Mouse (Mus musculus) erythroblast, embryonic 14.5 days (primary cell): ENCODE data around the gene Armc2. TPM values are rescaled to one million over a fixed set of nuclear protein-coding genes. Genes with fewer than 3 reads are reported as not detected.

Experiments used
- H3K27me3 ChIP-seq: 2 replicates; pipeline ENCODE4 v1.6.1; 2012; ENCODE audit warnings: inconsistent platforms; ENCODE audit not compliant: control insufficient read depth
- H3K36me3 ChIP-seq: 2 replicates; pipeline ENCODE4 v1.6.1; 2012; ENCODE audit warnings: mild to moderate bottlenecking, inconsistent platforms; ENCODE audit not compliant: control insufficient read depth
- H3K4me1 ChIP-seq: 2 replicates; pipeline ENCODE4 v1.6.1; 2012; ENCODE audit warnings: inconsistent platforms; ENCODE audit not compliant: control insufficient read depth
- H3K4me3 ChIP-seq: replicated peaks from 2 replicates; pipeline ENCODE3; 2012; ENCODE audit warnings: moderate library complexity, mild to moderate bottlenecking, inconsistent platforms
- H3K9me3 ChIP-seq: 2 replicates; pipeline ENCODE4 v1.6.1; 2012; ENCODE audit warnings: low read length, inconsistent platforms, mixed read lengths; ENCODE audit not compliant: control insufficient read depth
- GATA1 ChIP-seq: IDR thresholded peaks from 2 replicates; pipeline ENCODE4 v1.6.1; 2012; ENCODE audit warnings: low read length, inconsistent platforms, mixed read lengths
- TAL1 ChIP-seq: IDR thresholded peaks from 3 replicates; pipeline ENCODE4 v1.6.1; 2012; ENCODE audit warnings: low read length, inconsistent platforms, mixed read lengths
- polyA plus RNA-seq: library from polyadenylated mRNA; stranded (reverse); fragments of >175 nt; gene quantifications from 2 replicates; pipeline ENCODE4 v1.2.3, GENCODE M21; 2012

Armc2 gene
- polyA plus RNA-seq, 1 experiment = not detected

- Histone ChIP-seq H3K27me3 (no peaks in the 10 kb centered on the region), H3K9me3 (no peaks in the 10 kb centered on the region), H3K36me3 (no peaks in the 10 kb centered on the region), H3K4me1 (no peaks in the 10 kb centered on the region), H3K4me3 (no peak overlapping the region)
- no peak for TF ChIP-seq TAL1
- no peak for TF ChIP-seq GATA1
Observed at GRCm38 (mm10) chr10:41986126-41986525, 32.1 kb downstream of the Armc2 start.

GRCm38 (mm10) chr10:41984221-41984620 is 34.0 kb downstream of the Armc2 start:
- no peaks in the 10 kb centered on the region for H3K9me3 ChIP-seq
- H3K4me3 ChIP-seq = no peak overlapping the region
- TF ChIP-seq GATA1 (no peak), TAL1 (no peak)
- no peaks in the 10 kb centered on the region for H3K4me1 ChIP-seq
- no peaks in the 10 kb centered on the region for H3K36me3 ChIP-seq
- H3K27me3 ChIP-seq = no peaks in the 10 kb centered on the region

DNA sequence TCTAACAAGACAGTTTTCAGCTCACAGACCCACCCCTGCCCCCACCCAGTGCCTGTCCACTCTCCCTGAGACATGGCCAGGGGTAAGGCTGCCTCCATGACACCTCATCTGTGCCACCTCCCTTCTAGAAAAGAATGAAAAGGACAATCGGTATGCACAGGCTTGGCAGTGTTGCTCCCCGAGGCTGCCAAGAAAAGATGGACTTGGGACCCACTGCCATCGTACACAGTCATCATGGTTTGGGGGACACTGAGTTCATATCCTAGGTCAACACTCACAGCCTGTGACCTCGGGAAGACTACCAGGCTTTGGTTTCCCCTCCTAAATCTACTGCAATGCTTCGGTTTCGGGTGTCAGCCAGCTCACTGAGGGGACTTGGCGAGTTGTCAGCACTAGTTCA is 35.4 kb downstream of the Armc2 start:
- TF ChIP-seq GATA1 (no peak), TAL1 (no peak)
- Histone ChIP-seq H3K36me3 (no peaks in the 10 kb centered on the region), H3K27me3 (no peaks in the 10 kb centered on the region), H3K4me1 (no peaks in the 10 kb centered on the region), H3K9me3 (no peaks in the 10 kb centered on the region), H3K4me3 (no peak overlapping the region)

DNA sequence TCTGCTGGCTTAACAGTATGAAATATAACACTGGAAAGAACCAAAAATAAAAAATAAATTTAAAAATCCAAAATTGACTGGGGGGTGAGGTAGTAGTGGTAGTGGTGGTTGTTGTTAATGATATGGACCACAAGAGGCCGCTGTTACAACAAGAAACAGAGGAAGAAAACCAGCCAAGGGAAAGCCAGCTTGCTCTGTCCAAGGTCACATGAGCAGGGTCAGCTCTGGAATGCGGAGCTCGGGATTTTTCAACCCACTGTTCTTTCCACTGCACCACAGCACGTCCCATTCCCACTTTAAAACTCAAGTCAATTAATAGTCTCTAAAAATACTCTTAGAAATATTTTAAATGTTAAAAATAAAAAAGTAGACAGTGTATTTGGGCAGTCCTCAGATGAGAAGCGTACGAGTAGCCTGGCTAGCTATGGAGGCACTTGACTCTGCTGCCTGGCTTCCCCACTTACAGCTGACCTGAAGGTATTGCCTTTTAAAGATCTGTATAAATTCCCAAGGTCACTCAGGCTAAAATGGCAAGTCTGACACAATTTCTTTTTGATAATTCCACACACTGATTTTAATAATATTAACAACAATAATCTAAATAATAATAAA is 37.4 kb downstream of the Armc2 start:
- TF ChIP-seq TAL1 (no peak), GATA1 (no peak)
- no peak overlapping the region for H3K4me3 ChIP-seq

GRCm38 (mm10) chr10:41978403-41979234 is 39.6 kb downstream of the Armc2 start:
- H3K27me3 ChIP-seq = no peaks in the 10 kb centered on the region
- no peak overlapping the region for H3K4me3 ChIP-seq
- no peaks in the 10 kb centered on the region for H3K4me1 ChIP-seq
- TF ChIP-seq TAL1 (no peak), GATA1 (no peak)
- no peaks in the 10 kb centered on the region for H3K9me3 ChIP-seq
- no peaks in the 10 kb centered on the region for H3K36me3 ChIP-seq

More for the DNA sequence above, 37.4 kb downstream of the Armc2 start:
- no peaks in the 10 kb centered on the region for H3K9me3 ChIP-seq
- no peaks in the 10 kb centered on the region for H3K27me3 ChIP-seq
- no peaks in the 10 kb centered on the region for H3K4me1 ChIP-seq
- no peaks in the 10 kb centered on the region for H3K36me3 ChIP-seq

DNA sequence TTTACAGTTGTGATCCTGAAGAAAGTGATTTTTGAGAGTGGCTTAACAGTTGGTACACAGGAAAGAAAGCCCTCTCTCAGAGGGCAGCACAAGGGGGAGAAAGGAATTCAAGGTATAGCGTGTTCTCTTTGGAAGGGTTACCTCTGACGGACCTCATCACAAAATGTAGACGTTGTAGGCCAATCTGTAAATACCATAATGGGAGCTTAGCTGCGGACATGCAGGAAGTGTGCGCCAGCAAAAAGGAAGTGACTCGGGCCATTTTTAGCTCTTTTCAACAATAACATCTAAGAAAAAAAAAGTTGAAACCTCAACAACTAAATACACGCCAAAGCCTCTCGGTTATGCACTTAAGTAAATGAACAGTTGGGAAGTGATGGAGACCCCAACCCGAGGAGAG is 45.6 kb downstream of the Armc2 start:
- no peaks in the 10 kb centered on the region for H3K9me3 ChIP-seq
- 0 out of 2 replicates have a peak, but pooled peaks cover 2% of the 10 kb centered on the region for H3K27me3 ChIP-seq
- TF ChIP-seq GATA1 (no peak), TAL1 (no peak)
- no peaks in the 10 kb centered on the region for H3K36me3 ChIP-seq
- no peak overlapping the region for H3K4me3 ChIP-seq
- no peaks in the 10 kb centered on the region for H3K4me1 ChIP-seq

GRCm38 (mm10) chr10:41967915-41968635 is 50.2 kb downstream of the Armc2 start:
- Histone ChIP-seq H3K36me3 (no peaks in the 10 kb centered on the region), H3K4me3 (no peak overlapping the region), H3K4me1 (no peaks in the 10 kb centered on the region), H3K9me3 (no peaks in the 10 kb centered on the region), H3K27me3 (0 out of 2 replicates have a peak, but pooled peaks cover 2% of the 10 kb centered on the region)
- TF ChIP-seq GATA1 (no peak), TAL1 (no peak)

DNA sequence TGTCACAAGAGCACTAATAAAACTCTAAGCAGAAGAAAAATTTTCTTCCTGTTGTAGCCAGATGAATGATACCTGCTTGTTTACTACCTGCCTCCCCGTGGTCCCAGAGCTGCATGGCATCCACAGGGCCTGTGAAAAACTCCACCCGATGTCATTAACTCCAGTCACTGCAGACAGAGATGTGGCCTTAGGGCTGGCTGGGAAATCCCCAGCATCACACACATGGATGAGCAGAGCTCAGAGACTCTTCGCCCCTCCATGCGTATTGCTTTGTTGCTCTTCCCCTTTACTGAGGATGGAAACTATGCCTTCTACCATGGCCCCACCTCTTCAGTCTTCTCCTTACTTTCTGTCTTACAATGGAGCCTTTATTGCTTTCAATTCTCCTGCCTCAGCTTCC is 55.5 kb downstream of the Armc2 start:
- TF ChIP-seq GATA1 = no peak
- TF ChIP-seq TAL1 = no peak
- Histone ChIP-seq H3K27me3 (no peaks in the 10 kb centered on the region), H3K4me3 (no peak overlapping the region), H3K4me1 (no peaks in the 10 kb centered on the region), H3K36me3 (no peaks in the 10 kb centered on the region), H3K9me3 (no peaks in the 10 kb centered on the region)

- Histone ChIP-seq H3K4me1 (no peaks in the 10 kb centered on the region), H3K9me3 (no peaks in the 10 kb centered on the region), H3K4me3 (no peak overlapping the region), H3K36me3 (no peaks in the 10 kb centered on the region), H3K27me3 (no peaks in the 10 kb centered on the region)
- no peak for TF ChIP-seq GATA1
- TF ChIP-seq TAL1 = no peak
Observed at GRCm38 (mm10) chr10:41959808-41960207, 58.4 kb downstream of the Armc2 start.
